Mouse (Mus musculus): ENCODE measurements around the gene Senp2. TPM values are rescaled to one million over a fixed set of nuclear protein-coding genes. Genes with fewer than 3 reads are reported as not detected.

Gene Senp2
- polyA plus RNA-seq, 1 experiment from 2014 or later, result 46.0 TPM

- Histone ChIP-seq H3K4me1 (no peaks in the 10 kb centered on the region), H3K27ac (replicated peaks) (no peak overlapping the region), H3K36me3 (peaks cover 76% of the 10 kb centered on the region), H3K9ac (no peak overlapping the region), H3K4me2 (replicated peaks) (no peak overlapping the region), H3K9me3 (replicated peaks) (0 out of 2 replicates have a peak, but pooled peaks cover 6% of the 10 kb centered on the region), H3K27me3 (no peaks in the 10 kb centered on the region), H3K4me3 (replicated peaks) (no peak overlapping the region)
- WGBS, result 97% methylated on average over 2 of the region's 2 CpGs
- no peak for ATAC-seq (ENCODE audit: insufficient number of reproducible peaks, low FRiP score, low TSS enrichment, low read depth)
Observed at GRCm38 (mm10) chr16:22022122-22022521, 12.8 kb downstream of the Senp2 start.

DNA sequence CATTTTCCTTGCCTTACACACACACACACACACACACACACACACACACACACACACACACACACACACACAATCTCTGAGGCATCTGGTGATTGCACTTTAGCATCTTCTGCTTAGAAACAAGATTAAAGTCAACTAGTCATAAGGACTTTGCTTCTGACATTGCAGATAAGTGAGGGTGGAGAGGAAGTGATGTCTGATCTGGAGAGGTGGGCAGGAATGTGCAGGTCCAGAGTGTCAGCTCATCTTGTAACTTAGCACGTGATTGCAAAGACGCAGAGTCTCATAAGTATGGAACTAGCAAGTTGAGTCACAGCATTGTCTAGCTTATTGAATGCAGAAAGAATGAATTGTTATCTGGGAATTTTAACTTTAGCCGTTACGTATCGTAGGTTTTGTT, 18.2 kb downstream of the Senp2 start:
- no peak for ATAC-seq (ENCODE audit: insufficient number of reproducible peaks, low FRiP score, low TSS enrichment, low read depth)
- H3K4me2 ChIP-seq (replicated peaks), result no peak overlapping the region
- peaks cover 83% of the 10 kb centered on the region for H3K36me3 ChIP-seq
- no peak overlapping the region for H3K4me3 ChIP-seq (replicated peaks)
- H3K9ac ChIP-seq, result no peak overlapping the region
- no peaks in the 10 kb centered on the region for H3K27me3 ChIP-seq
- no peaks in the 10 kb centered on the region for H3K4me1 ChIP-seq
- H3K27ac ChIP-seq (replicated peaks), result no peak overlapping the region
- WGBS, result 91% methylated on average over 5 of the region's 5 CpGs
- H3K9me3 ChIP-seq (replicated peaks), result no peaks in the 10 kb centered on the region

GRCm38 (mm10) chr16:22038554-22038953, 29.3 kb downstream of the Senp2 start:
- Histone ChIP-seq H3K36me3 (peaks cover 46% of the 10 kb centered on the region), H3K27me3 (no peaks in the 10 kb centered on the region), H3K4me3 (replicated peaks) (no peak overlapping the region), H3K9ac (no peak overlapping the region; the same call in 1 of the 2 replicates), H3K4me1 (no peaks in the 10 kb centered on the region), H3K9me3 (replicated peaks) (no peaks in the 10 kb centered on the region), H3K27ac (replicated peaks) (no peak overlapping the region), H3K4me2 (replicated peaks) (no peak overlapping the region)
- WGBS, result 83% methylated on average over 10 of the region's 10 CpGs
- no peak for ATAC-seq (ENCODE audit: insufficient number of reproducible peaks, low FRiP score, low TSS enrichment, low read depth)

- no peak overlapping the region for H3K4me3 ChIP-seq (replicated peaks)
- 97% methylated on average over 1 of the region's 1 CpGs for WGBS
- H3K4me1 ChIP-seq, result no peaks in the 10 kb centered on the region
- H3K9ac ChIP-seq, result no peak overlapping the region
- H3K27ac ChIP-seq (replicated peaks), result no peak overlapping the region
- peaks cover 60% of the 10 kb centered on the region for H3K36me3 ChIP-seq
- H3K27me3 ChIP-seq, result no peaks in the 10 kb centered on the region
- no peaks in the 10 kb centered on the region for H3K9me3 ChIP-seq (replicated peaks)
- no peak overlapping the region for H3K4me2 ChIP-seq (replicated peaks)
- ATAC-seq (ENCODE audit: insufficient number of reproducible peaks, low FRiP score, low TSS enrichment, low read depth), result no peak
Observed at GRCm38 (mm10) chr16:22039978-22040377, 30.7 kb downstream of the Senp2 start.

GRCm38 (mm10) chr16:22043830-22044229, 34.5 kb downstream of the Senp2 start:
- H3K9ac ChIP-seq, result no peak overlapping the region
- peaks cover 57% of the 10 kb centered on the region for H3K36me3 ChIP-seq
- no peak for ATAC-seq (ENCODE audit: insufficient number of reproducible peaks, low FRiP score, low TSS enrichment, low read depth)
- 87% methylated on average over 4 of the region's 4 CpGs for WGBS
- H3K27ac ChIP-seq (replicated peaks), result no peak overlapping the region
- H3K4me2 ChIP-seq (replicated peaks), result no peak overlapping the region
- H3K4me1 ChIP-seq, result no peaks in the 10 kb centered on the region
- H3K4me3 ChIP-seq (replicated peaks), result no peak overlapping the region
- no peaks in the 10 kb centered on the region for H3K9me3 ChIP-seq (replicated peaks)
- H3K27me3 ChIP-seq, result no peaks in the 10 kb centered on the region

DNA sequence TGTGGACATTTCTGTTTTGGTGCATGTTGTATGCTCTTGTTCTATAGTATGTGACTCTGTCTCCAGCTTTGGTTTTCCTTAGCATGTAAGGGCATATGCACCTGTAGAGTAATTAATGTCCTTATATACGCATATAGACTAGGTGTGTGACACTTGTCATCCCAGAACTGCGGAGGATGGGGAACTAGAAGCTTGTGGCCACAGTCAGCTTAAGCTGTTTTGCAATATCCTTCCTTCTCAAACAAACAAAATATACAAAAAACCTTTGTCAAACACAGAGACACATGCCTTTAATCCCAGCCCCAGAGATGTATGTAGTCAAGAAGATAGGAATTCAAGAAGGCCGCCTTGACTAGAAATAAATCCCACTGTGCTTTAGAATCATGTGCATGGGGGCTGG, 36.6 kb downstream of the Senp2 start:
- H3K4me3 ChIP-seq (replicated peaks), result no peak overlapping the region
- no peak for ATAC-seq (ENCODE audit: insufficient number of reproducible peaks, low FRiP score, low TSS enrichment, low read depth)
- H3K36me3 ChIP-seq, result peaks cover 42% of the 10 kb centered on the region
- H3K4me1 ChIP-seq, result no peaks in the 10 kb centered on the region
- WGBS, result 94% methylated on average over 3 of the region's 3 CpGs
- no peaks in the 10 kb centered on the region for H3K9me3 ChIP-seq (replicated peaks)
- no peak overlapping the region for H3K27ac ChIP-seq (replicated peaks)
- H3K4me2 ChIP-seq (replicated peaks), result no peak overlapping the region
- H3K27me3 ChIP-seq, result no peaks in the 10 kb centered on the region
- H3K9ac ChIP-seq, result no peak overlapping the region

GRCm38 (mm10) chr16:22046739-22047366, 37.6 kb downstream of the Senp2 start:
- Histone ChIP-seq H3K4me3 (replicated peaks) (no peak overlapping the region), H3K27me3 (no peaks in the 10 kb centered on the region), H3K36me3 (peaks cover 34% of the 10 kb centered on the region), H3K4me2 (replicated peaks) (no peak overlapping the region), H3K9ac (no peak overlapping the region), H3K4me1 (no peaks in the 10 kb centered on the region), H3K9me3 (replicated peaks) (no peaks in the 10 kb centered on the region), H3K27ac (replicated peaks) (no peak overlapping the region)
- 89% methylated on average over 10 of the region's 10 CpGs for WGBS
- no peak for ATAC-seq (ENCODE audit: insufficient number of reproducible peaks, low FRiP score, low TSS enrichment, low read depth)

DNA sequence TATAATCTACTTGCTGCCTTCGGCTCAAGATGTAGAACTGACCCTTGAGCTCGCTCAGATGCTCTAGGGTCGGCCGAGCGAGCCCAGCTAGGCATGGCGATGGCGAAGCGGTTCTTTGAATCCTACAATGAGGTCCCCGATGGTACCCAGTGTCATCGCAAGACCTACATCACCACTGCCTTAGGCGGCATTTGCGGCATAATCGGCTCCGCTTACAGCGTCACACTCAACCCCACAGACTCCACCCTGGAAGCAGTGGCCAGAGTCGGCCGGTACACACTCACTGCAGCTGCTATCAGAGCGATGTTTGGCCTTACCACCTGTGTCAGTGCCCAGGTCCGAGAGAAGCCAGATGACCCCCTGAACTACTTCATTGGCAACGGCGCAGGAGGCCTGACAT, 44.1 kb downstream of the Senp2 start:
- no peak overlapping the region for H3K4me3 ChIP-seq (replicated peaks)
- H3K9ac ChIP-seq, result no peak overlapping the region
- H3K9me3 ChIP-seq (replicated peaks), result 0 out of 2 replicates have a peak, but pooled peaks cover 2% of the 10 kb centered on the region
- 94% methylated on average over 21 of the region's 21 CpGs for WGBS
- H3K4me2 ChIP-seq (replicated peaks), result no peak overlapping the region
- no peaks in the 10 kb centered on the region for H3K27me3 ChIP-seq
- no peaks in the 10 kb centered on the region for H3K4me1 ChIP-seq
- H3K36me3 ChIP-seq, result no peaks in the 10 kb centered on the region
- no peak for ATAC-seq (ENCODE audit: insufficient number of reproducible peaks, low FRiP score, low TSS enrichment, low read depth)
- no peak overlapping the region for H3K27ac ChIP-seq (replicated peaks)

- ATAC-seq (ENCODE audit: insufficient number of reproducible peaks, low FRiP score, low TSS enrichment, low read depth), result no peak
- Histone ChIP-seq H3K4me3 (replicated peaks) (no peak overlapping the region), H3K27me3 (no peaks in the 10 kb centered on the region), H3K36me3 (peaks cover 35% of the 10 kb centered on the region), H3K9ac (no peak overlapping the region), H3K9me3 (replicated peaks) (0 out of 2 replicates have a peak, but pooled peaks cover 2% of the 10 kb centered on the region), H3K4me1 (no peaks in the 10 kb centered on the region), H3K27ac (replicated peaks) (no peak overlapping the region), H3K4me2 (replicated peaks) (no peak overlapping the region)
- WGBS, result 82% methylated on average over 6 of the region's 6 CpGs
Observed at GRCm38 (mm10) chr16:22057498-22057897, 48.2 kb downstream of the Senp2 start.

GRCm38 (mm10) chr16:22058871-22059270, 49.6 kb downstream of the Senp2 start:
- 92% methylated on average over 7 of the region's 7 CpGs for WGBS
- Histone ChIP-seq H3K27me3 (no peaks in the 10 kb centered on the region), H3K9me3 (replicated peaks) (no peaks in the 10 kb centered on the region), H3K9ac (no peak overlapping the region), H3K4me3 (replicated peaks) (no peak overlapping the region), H3K4me1 (no peaks in the 10 kb centered on the region), H3K27ac (replicated peaks) (no peak overlapping the region), H3K36me3 (peaks cover 47% of the 10 kb centered on the region), H3K4me2 (replicated peaks) (no peak overlapping the region)
- ATAC-seq (ENCODE audit: insufficient number of reproducible peaks, low FRiP score, low TSS enrichment, low read depth), result no peak

- no peak for ATAC-seq (ENCODE audit: insufficient number of reproducible peaks, low FRiP score, low TSS enrichment, low read depth)
- no peak overlapping the region for H3K4me3 ChIP-seq (replicated peaks)
- H3K27me3 ChIP-seq, result no peaks in the 10 kb centered on the region
- H3K9ac ChIP-seq, result no peak overlapping the region
- H3K36me3 ChIP-seq, result peaks cover 63% of the 10 kb centered on the region
- no peaks in the 10 kb centered on the region for H3K9me3 ChIP-seq (replicated peaks)
- no peak overlapping the region for H3K4me2 ChIP-seq (replicated peaks)
- H3K27ac ChIP-seq (replicated peaks), result no peak overlapping the region
- no peaks in the 10 kb centered on the region for H3K4me1 ChIP-seq
- WGBS, result 93% methylated on average over 10 of the region's 10 CpGs
Observed at GRCm38 (mm10) chr16:22060416-22060815, 51.1 kb downstream of the Senp2 start.

- Histone ChIP-seq H3K9me3 (replicated peaks) (no peaks in the 10 kb centered on the region), H3K36me3 (peaks cover 75% of the 10 kb centered on the region), H3K27ac (replicated peaks) (no peak overlapping the region), H3K27me3 (no peaks in the 10 kb centered on the region), H3K4me2 (replicated peaks) (no peak overlapping the region), H3K4me3 (replicated peaks) (no peak overlapping the region), H3K4me1 (no peaks in the 10 kb centered on the region), H3K9ac (no peak overlapping the region)
- WGBS, result 76% methylated on average over 14 of the region's 14 CpGs
- ATAC-seq (ENCODE audit: insufficient number of reproducible peaks, low FRiP score, low TSS enrichment, low read depth), result no peak
Observed at GRCm38 (mm10) chr16:22061555-22062160, 52.4 kb downstream of the Senp2 start.

Data from embryonic facial prominence, embryonic 15.5 days (tissue).